Mouse (Mus musculus) lung, embryonic 14.5 days (tissue): Measurements from ENCODE around the gene Palm. TPM values are rescaled to one million over a fixed set of nuclear protein-coding genes. Genes with fewer than 3 reads are reported as not detected.

Source experiments
- ATAC-seq: fragments of 200-750 bp; cut with Nextera tagmentation; 2 replicates; pipeline ENCODE4 v1.8.0; 2017; ENCODE audit warnings: mild to moderate bottlenecking, moderate TSS enrichment, moderate library complexity; ENCODE audit not compliant: insufficient read depth
- DNase-seq: peaks from one replicate; pipeline ENCODE4 v3.0.0-alpha.2; 2015
- H3K27ac ChIP-seq: fragments of 300-500 bp; sonication (generic); 2 replicates; pipeline ENCODE4 v1.5.1; 2014; ENCODE audit warnings: low read depth, mild to moderate bottlenecking, moderate library complexity
- H3K27me3 ChIP-seq: fragments of 300-500 bp; sonication (generic); 2 replicates; pipeline ENCODE4 v1.6.1; 2014; ENCODE audit warnings: low read length, control low read depth; ENCODE audit not compliant: insufficient read depth
- H3K36me3 ChIP-seq: fragments of 300-500 bp; sonication (generic); 2 replicates; pipeline ENCODE4 v1.6.1; 2014; ENCODE audit warnings: control low read depth; ENCODE audit not compliant: insufficient read depth
- H3K4me1 ChIP-seq: fragments of 300-500 bp; sonication (generic); 2 replicates; pipeline ENCODE4 v1.6.1; 2014; ENCODE audit warnings: antibody characterized with exemption, control low read depth; ENCODE audit not compliant: insufficient read depth
- H3K4me2 ChIP-seq: fragments of 300-500 bp; sonication (generic); 2 replicates; pipeline ENCODE4 v1.6.1; 2014; ENCODE audit warnings: mild to moderate bottlenecking
- H3K4me3 ChIP-seq: fragments of 300-500 bp; sonication (generic); 2 replicates; pipeline ENCODE4 v1.5.1; 2014; ENCODE audit warnings: low read depth, low read length
- H3K9ac ChIP-seq: fragments of 300-500 bp; sonication (generic); 2 replicates; pipeline ENCODE4 v1.6.1; 2014
- H3K9me3 ChIP-seq: fragments of 300-500 bp; sonication (generic); 2 replicates; pipeline ENCODE4 v1.6.1; 2016; ENCODE audit warnings: low read depth, low read length, control low read depth
- CTCF ChIP-seq: IDR thresholded peaks from 2 replicates; pipeline ENCODE4 v1.5.1; 2016; ENCODE audit warnings: antibody characterized with exemption, low read depth
- WGBS: fragments of 180-500 bp; shearing (Covaris S2); extraction: QIAGEN DNeasy Blood & Tissue Kit; methylation state at CpG from one replicate; pipeline ENCODE4 v1.1.7; 2014; 5-methylcytosine and 5-hydroxymethylcytosine counted together
- polyA plus RNA-seq: library from polyadenylated mRNA; unstranded; fragments of >200 nt; fragmentation: Nextera tagmentation; extraction: Ambion mirVana; gene quantifications from 2 replicates; pipeline ENCODE4 v1.2.1, GENCODE M21; 2014

Palm gene
- polyA plus RNA-seq, 1 experiment from 2014 or later: 72.4 TPM

GRCm38 (mm10) chr10:79858416-79859074 lies 65.2 kb downstream of the Palm start:
- TF ChIP-seq CTCF: no peak
- 38% methylated on average over 17 of the region's 17 CpGs for WGBS
- Histone ChIP-seq H3K36me3 (peaks cover 82% of the 10 kb centered on the region), H3K4me3 (peak overlapping the region; percentile 99), H3K9me3 (no peaks in the 10 kb centered on the region), H3K27ac (peak overlapping the region; percentile 100; the same call in 1 of the 2 replicates), H3K4me2 (peak overlapping the region; percentile 96), H3K27me3 (no peaks in the 10 kb centered on the region), H3K9ac (no peak overlapping the region; the same call in 1 of the 2 replicates), H3K4me1 (peaks cover 20% of the 10 kb centered on the region)
- ATAC-seq (peak; percentile 19; the same call in 1 of the 2 replicates), DNase-seq (peak; percentile 96)

DNA sequence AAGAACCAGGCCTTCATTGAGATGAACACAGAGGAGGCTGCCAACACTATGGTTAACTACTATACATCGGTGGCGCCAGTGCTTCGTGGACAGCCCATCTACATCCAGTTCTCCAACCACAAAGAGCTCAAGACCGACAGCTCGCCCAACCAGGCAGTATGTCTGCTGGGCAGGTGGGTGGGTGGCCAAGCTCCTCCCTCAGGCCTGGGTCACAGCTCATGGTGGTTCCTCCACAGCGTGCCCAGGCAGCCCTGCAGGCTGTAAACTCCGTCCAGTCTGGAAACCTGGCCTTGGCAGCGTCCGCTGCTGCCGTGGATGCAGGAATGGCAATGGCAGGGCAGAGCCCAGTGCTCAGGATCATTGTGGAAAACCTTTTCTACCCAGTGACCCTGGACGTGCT lies 65.7 kb downstream of the Palm start:
- no peak for TF ChIP-seq CTCF
- ATAC-seq: no peak
- Histone ChIP-seq H3K9me3 (no peaks in the 10 kb centered on the region), H3K27ac (peak overlapping the region; percentile 100; the same call in 1 of the 2 replicates), H3K9ac (no peak overlapping the region; the same call in 1 of the 2 replicates), H3K4me3 (no peak overlapping the region), H3K4me1 (peaks cover 20% of the 10 kb centered on the region), H3K36me3 (peaks cover 88% of the 10 kb centered on the region), H3K27me3 (no peaks in the 10 kb centered on the region), H3K4me2 (peak overlapping the region; percentile 96; the same call in 1 of the 2 replicates)
- WGBS: 78% methylated on average over 11 of the region's 11 CpGs
- no peak for DNase-seq

- WGBS: 93% methylated on average over 26 of the region's 26 CpGs
- TF ChIP-seq CTCF: no peak
- Histone ChIP-seq H3K4me1 (peaks cover 20% of the 10 kb centered on the region), H3K4me3 (no peak overlapping the region), H3K9ac (no peak overlapping the region), H3K36me3 (peaks cover 100% of the 10 kb centered on the region), H3K9me3 (no peaks in the 10 kb centered on the region), H3K4me2 (no peak overlapping the region), H3K27ac (0 out of 2 replicates have a peak overlapping the region, but pooled peaks have one; percentile 18), H3K27me3 (no peaks in the 10 kb centered on the region)
- DNase-seq (no peak), ATAC-seq (no peak)
These were observed 66.9 kb downstream of the Palm start for GRCm38 (mm10) chr10:79860079-79860911.

DNA sequence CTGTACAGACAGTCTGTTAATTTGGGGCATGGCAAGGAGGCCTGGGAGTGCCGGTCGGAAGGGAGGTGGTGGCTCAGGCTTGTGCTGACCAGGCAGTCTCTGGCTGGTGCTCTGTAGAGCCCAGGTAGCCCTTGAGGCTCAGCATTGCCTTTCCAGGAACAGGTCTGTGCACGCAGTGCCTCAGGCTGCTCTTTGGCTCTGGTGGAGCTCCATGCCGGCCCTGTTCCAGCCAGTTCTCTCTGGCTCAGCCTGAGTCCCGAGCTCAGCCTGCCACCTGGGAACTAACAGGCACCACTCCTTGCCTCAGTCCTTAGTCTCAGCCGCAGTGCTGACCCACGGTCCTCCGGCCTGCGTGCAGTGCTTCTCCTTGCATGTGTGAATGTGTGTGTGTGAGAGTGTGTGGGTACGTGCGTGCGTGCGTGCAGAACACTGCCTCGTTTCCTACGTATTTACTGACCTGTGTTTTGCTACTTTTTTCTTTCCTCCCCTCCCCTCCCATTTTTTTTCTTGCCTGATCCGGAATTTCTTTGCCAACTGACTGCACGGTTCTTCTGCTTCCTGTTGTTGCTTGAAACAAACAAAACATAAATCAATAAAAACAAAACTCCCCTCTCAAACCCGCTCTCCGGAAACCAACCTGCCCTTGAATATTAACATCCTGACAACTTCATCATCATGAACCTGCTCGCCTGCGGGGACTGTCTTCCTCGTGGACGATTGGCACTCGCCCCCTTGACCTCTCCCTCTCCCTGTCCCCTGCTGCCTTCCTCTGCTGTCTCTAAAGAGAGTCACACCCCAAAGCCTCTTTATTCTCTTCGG lies 68.1 kb downstream of the Palm start:
- H3K27me3 ChIP-seq: no peaks in the 10 kb centered on the region
- H3K9ac ChIP-seq: no peak overlapping the region
- no peak overlapping the region for H3K4me3 ChIP-seq
- H3K9me3 ChIP-seq: no peaks in the 10 kb centered on the region
- H3K4me2 ChIP-seq: no peak overlapping the region
- H3K36me3 ChIP-seq: peaks cover 100% of the 10 kb centered on the region
- H3K27ac ChIP-seq: no peak overlapping the region
- WGBS: 67% methylated on average over 25 of the region's 25 CpGs
- H3K4me1 ChIP-seq: peaks cover 20% of the 10 kb centered on the region
- ATAC-seq (no peak), DNase-seq (no peak)
- TF ChIP-seq CTCF: no peak

DNA sequence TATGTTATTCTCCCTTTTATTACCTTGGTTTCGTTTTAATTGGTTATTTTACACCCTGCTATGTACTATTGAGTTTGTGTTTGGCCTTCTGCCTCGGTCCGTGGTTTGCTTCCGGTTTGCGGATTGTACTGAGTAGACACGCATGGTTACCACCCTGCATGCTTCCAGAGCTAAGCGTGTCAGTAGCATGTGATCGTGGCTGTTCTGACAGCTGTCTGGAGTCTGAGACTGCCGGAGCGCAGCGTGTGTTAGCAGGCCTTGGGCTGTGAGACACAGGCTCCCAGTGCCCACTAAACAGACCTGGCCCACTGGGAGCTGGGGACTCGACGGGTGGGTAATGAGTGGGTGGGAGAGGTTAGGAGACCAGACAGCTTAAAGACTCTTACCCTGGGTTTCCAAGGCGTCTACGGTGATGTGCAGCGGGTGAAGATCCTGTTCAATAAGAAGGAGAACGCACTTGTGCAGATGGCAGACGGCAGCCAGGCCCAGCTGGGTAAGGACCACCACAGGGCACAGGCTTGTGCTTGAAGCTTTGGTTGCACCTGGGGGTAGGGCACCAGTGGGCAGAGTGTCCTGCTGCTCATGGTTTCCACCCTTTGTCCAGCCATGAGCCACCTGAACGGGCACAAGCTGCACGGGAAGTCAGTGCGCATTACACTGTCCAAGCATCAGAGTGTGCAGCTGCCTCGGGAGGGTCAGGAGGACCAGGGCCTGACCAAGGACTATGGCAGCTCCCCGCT lies 68.8 kb downstream of the Palm start:
- Histone ChIP-seq H3K4me2 (no peak overlapping the region), H3K4me1 (peaks cover 17% of the 10 kb centered on the region)

DNA sequence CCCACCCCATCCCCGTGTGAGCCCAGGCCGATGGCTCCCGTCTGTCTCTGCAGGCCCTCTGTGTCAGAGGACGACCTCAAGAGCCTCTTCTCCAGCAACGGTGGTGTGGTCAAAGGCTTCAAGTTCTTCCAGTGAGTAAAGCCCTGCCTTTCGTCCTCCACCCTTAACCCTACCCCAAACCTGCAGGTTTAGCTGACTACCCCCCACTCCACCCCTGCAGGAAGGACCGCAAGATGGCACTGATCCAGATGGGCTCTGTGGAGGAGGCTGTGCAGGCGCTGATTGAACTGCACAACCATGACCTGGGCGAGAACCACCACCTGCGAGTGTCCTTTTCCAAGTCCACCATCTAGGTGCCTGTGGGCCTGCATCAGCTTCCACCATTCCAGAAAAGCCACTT lies 69.6 kb downstream of the Palm start:
- Histone ChIP-seq H3K4me1 (peaks cover 10% of the 10 kb centered on the region), H3K4me2 (no peak overlapping the region), H3K4me3 (no peak overlapping the region), H3K27ac (no peak overlapping the region), H3K36me3 (peaks cover 90% of the 10 kb centered on the region), H3K9ac (no peak overlapping the region), H3K27me3 (no peaks in the 10 kb centered on the region), H3K9me3 (no peaks in the 10 kb centered on the region)
- DNase-seq: no peak
- WGBS: 59% methylated on average over 10 of the region's 10 CpGs
- TF ChIP-seq CTCF: no peak
- ATAC-seq: no peak

More for the DNA sequence above, 68.8 kb downstream of the Palm start:
- H3K4me3 ChIP-seq: no peak overlapping the region
- no peak for ATAC-seq
- DNase-seq: no peak
- H3K36me3 ChIP-seq: peaks cover 97% of the 10 kb centered on the region
- H3K9ac ChIP-seq: no peak overlapping the region
- no peaks in the 10 kb centered on the region for H3K27me3 ChIP-seq
- WGBS: 84% methylated on average over 23 of the region's 23 CpGs
- no peak overlapping the region for H3K27ac ChIP-seq
- TF ChIP-seq CTCF: no peak
- H3K9me3 ChIP-seq: no peaks in the 10 kb centered on the region
